Mouse (Mus musculus) limb, embryonic 12.5 days (tissue): ENCODE data around the gene Ncbp3. TPM values are rescaled to one million over a fixed set of nuclear protein-coding genes. Genes with fewer than 3 reads are reported as not detected.

Experiments used
- polyA plus RNA-seq: library from polyadenylated mRNA; unstranded; fragments of >200 nt; fragmentation: Nextera tagmentation; extraction: Ambion mirVana; gene quantifications from 2 replicates; pipeline ENCODE4 v1.2.1, GENCODE M21; 2016

The Ncbp3 gene
- polyA plus RNA-seq, 1 experiment from 2014 or later, result 16.3 TPM

Other genes starting within 250 kb of the Ncbp3 start
- 1.3 and 1.5 TPM in 2 replicates for gene Atp2a3, start 86.6 kb upstream of the Ncbp3 start, polyA plus RNA-seq
- gene P2rx1, start 48.7 kb upstream of the Ncbp3 start, polyA plus RNA-seq, result 1.0 and 1.4 TPM in 2 replicates
- 9.3 and 9.7 TPM in 2 replicates for gene Camkk1, start 28.8 kb upstream of the Ncbp3 start, polyA plus RNA-seq
- 0.64 and 0.65 TPM in 2 replicates for gene Itgae, start 42.8 kb downstream of the Ncbp3 start, polyA plus RNA-seq
- gene Haspin, start 90.5 kb downstream of the Ncbp3 start, polyA plus RNA-seq, result 19.7 and 21.6 TPM in 2 replicates
- 0.21 and 0.26 TPM in 2 replicates for gene P2rx5, start 112.6 kb downstream of the Ncbp3 start, polyA plus RNA-seq
- 99.3 and 101 TPM in 2 replicates for gene Emc6, start 129.3 kb downstream of the Ncbp3 start, polyA plus RNA-seq
- gene Tax1bp3, start 129.3 kb downstream of the Ncbp3 start, polyA plus RNA-seq, result 211 and 215 TPM in 2 replicates
- gene Ctns, start 151.3 kb downstream of the Ncbp3 start, polyA plus RNA-seq, result 23.4 and 24.9 TPM in 2 replicates
- gene Shpk, start 151.7 kb downstream of the Ncbp3 start, polyA plus RNA-seq, result 1.6 and 2.3 TPM in 2 replicates
- gene Trpv1, start 186.5 kb downstream of the Ncbp3 start, polyA plus RNA-seq, result 0.08 TPM in 1 of 2 replicates, not detected in the other
- gene Trpv3, start 219.6 kb downstream of the Ncbp3 start, polyA plus RNA-seq, result 0.05 and 0.11 TPM in 2 replicates